Mouse (Mus musculus) bone marrow macrophage, adult 2 months (primary cell): ENCODE measurements at regions not wholly inside any gene's neighbourhood (a gene's known extent, or its start where the extent isn't known, plus 50 kb on each side); places are given as distances from the start of the nearest gene placed in this dataset.

Experiments used
- CTCF ChIP-seq: IDR thresholded peaks from 2 replicates; pipeline ENCODE4 v1.5.1; 2012; ENCODE audit warnings: low read depth, mild to moderate bottlenecking, low read length, moderate library complexity
- POLR2A ChIP-seq: IDR thresholded peaks from 2 replicates; pipeline ENCODE4 v1.6.1; 2012; ENCODE audit warnings: mild to moderate bottlenecking, low read depth, low read length, borderline replicate concordance

DNA sequence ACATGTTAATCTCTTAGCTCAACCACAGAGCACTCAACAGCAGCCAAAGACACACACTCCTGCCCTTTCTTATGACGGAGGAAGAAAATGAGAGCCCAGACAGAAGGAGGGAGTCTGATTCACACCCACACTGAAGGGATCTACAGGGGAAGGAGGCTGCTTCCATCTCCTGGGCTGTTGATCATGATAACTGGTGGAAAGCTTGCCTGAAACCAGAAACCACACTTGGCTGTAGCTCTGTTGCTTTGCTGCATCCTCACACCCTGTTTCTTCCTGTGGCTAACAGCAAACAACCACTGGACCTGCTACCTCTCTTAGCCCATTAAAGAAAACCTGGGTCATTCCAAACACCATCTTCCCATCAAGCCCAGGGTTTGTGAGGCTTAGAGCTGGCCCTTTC, 257.2 kb upstream of the Runx1 start:
- TF ChIP-seq CTCF (no peak), POLR2A (no peak)
